Mouse (Mus musculus): Measurements from ENCODE around the gene Cntnap5a. TPM values are rescaled to one million over a fixed set of nuclear protein-coding genes. Genes with fewer than 3 reads are reported as not detected.

Cntnap5a gene
- total and polyA plus RNA-seq, 3 experiments, result not detected

DNA sequence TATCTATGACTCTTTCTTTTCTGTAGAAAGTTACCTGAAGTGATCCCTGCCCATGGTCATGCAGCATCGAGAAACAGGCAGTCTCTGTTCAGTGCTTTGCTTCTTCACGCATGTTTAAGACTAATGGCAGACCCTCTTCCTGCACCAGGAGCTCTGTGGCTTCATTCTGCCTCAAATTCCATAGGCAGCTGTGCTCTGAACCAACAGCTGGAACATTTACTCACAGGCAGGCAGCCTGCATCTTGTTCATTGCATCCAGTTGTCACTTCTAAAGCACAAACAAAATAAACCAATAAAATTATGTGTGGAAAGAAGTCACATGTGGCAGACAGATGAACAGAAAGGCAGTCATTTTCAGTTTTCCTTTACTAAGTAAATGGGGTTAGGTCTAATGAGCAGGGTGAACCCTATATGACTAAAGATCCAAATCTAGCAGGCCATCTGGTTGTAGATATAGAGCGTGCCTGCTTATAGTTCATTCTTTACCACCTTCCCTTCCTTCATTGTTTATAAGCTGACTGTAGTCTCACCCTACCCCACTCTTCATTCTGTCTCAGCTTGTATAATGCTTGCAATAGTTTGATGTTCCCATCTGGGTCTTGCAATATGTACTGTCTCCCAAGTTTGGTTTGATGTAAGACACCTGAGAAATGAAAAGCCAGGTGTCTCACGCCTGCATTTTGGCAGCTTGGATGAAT is 893.6 kb downstream of the Cntnap5a start:
- in situ Hi-C loops (cut with MboI; ENCODE audit: low pct_ligation_motif_present, low pct_unique_long_range_greater_than_20kb, low sequenced_read_pairs), result no loop called here
- no peaks in the 10 kb centered on the region for H3K4me1 ChIP-seq (ENCODE audit: control insufficient read depth in 1 of 2, insufficient read depth in 2 of 2)

DNA sequence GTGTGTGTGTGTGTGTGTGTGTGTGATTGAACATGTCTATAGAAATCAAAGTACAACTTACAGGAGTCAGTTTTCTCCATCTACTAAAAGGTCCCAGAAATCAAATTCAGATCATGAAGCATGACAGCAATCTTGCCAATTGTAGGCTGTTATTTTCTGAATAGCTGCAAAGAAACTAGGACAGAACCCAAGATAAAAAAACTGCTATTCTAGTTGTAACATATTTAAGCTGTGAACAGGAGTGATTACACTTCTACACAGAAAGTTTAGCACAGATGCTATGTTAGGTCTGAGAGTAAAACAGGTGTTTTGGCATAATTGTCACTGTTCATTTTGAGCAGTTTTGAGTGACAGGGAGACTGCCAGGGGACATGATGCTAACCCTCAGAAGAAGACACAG is 931.7 kb downstream of the Cntnap5a start:
- Histone ChIP-seq H3K4me2 (ENCODE audit: insufficient read depth, low read depth, poor library complexity, severe bottlenecking) (no peak overlapping the region), H3K27me3 (replicated peaks) (no peaks in the 10 kb centered on the region), H3K4me3 (replicated peaks in 1 of 3; ENCODE audit: low read depth in 2 of 3, low read length in 2 of 3, poor library complexity in 1 of 3) (no peak overlapping the region), H3K27ac (ENCODE audit: insufficient read depth, low read depth) (no peak overlapping the region), H3K9me3 (replicated peaks; ENCODE audit: low read length) (peaks cover 34% of the 10 kb centered on the region), H3K9ac (ENCODE audit: insufficient read depth, low read depth) (no peak overlapping the region), H3K79me2 (replicated peaks; ENCODE audit: control insufficient read depth, extremely low read depth, insufficient read depth, poor library complexity, severe bottlenecking) (no peaks in the 10 kb centered on the region), H3K36me3 (replicated peaks in 1 of 2; ENCODE audit: control insufficient read depth in 1 of 2, insufficient read depth in 1 of 2, low read length in 1 of 2) (no peaks in the 10 kb centered on the region), H3K4me1 (ENCODE audit: control insufficient read depth in 1 of 2, insufficient read depth in 2 of 2) (no peaks in the 10 kb centered on the region)
- dilution Hi-C loops (cut with MboI; ENCODE audit: extremely low pct_ligation_motif_present, extremely low pct_unique_long_range_greater_than_20kb, low sequenced_read_pairs) (no loop called here), in situ Hi-C loops (cut with MboI; ENCODE audit: low pct_ligation_motif_present, low pct_unique_long_range_greater_than_20kb, low sequenced_read_pairs) (no loop called here)
- no peak for DNase-seq (ENCODE audit: extremely low read depth)
- no peak for TF ChIP-seq ELF1 (IDR thresholded peaks at IDR 0.05; ENCODE audit: low read depth, low read length)
- TF ChIP-seq NELFE (IDR thresholded peaks at IDR 0.05; ENCODE audit: low read depth, low read length), result no peak
- no peak for TF ChIP-seq KAT2A (IDR thresholded peaks at IDR 0.05; ENCODE audit: insufficient replicate concordance, low read length)
- TF ChIP-seq MAX (IDR thresholded peaks at IDR 0.05; ENCODE audit: low read length), result no peak
- no peak for TF ChIP-seq JUND (conservative IDR thresholded peaks at IDR 0.05; ENCODE audit: low read depth, low read length)
- no peak for TF ChIP-seq UBTF (IDR thresholded peaks at IDR 0.05; ENCODE audit: low read depth, low read length)
- TF ChIP-seq MAZ (IDR thresholded peaks at IDR 0.05; ENCODE audit: low read depth, low read length), result no peak
- TF ChIP-seq MYC (IDR thresholded peaks at IDR 0.05; ENCODE audit: low read depth, low read length), result no peak
- TF ChIP-seq POLR2AphosphoS2 (IDR thresholded peaks at IDR 0.05; ENCODE audit: low read depth, low read length), result no peak
- TF ChIP-seq BHLHE40 (IDR thresholded peaks at IDR 0.05; ENCODE audit: low read depth, low read length), result no peak
- no peak for TF ChIP-seq POLR2A (IDR thresholded peaks at IDR 0.05; ENCODE audit: low read depth, low read length)
- TF ChIP-seq EP300 (IDR thresholded peaks at IDR 0.05; ENCODE audit: low read length), result no peak
- TF ChIP-seq MXI1 (IDR thresholded peaks at IDR 0.05; ENCODE audit: low read depth, low read length), result no peak
- TF ChIP-seq TCF12 (IDR thresholded peaks at IDR 0.05; ENCODE audit: low read depth, low read length), result no peak
- no peak for TF ChIP-seq USF1 (IDR thresholded peaks at IDR 0.05; ENCODE audit: low read depth, low read length)
- TF ChIP-seq HCFC1 (IDR thresholded peaks at IDR 0.05; ENCODE audit: low read depth, low read length), result no peak
- no peak for TF ChIP-seq NRF1 (IDR thresholded peaks at IDR 0.05; ENCODE audit: low read depth, low read length)
- TF ChIP-seq MEF2A (IDR thresholded peaks at IDR 0.05; ENCODE audit: borderline replicate concordance, low read depth, low read length), result no peak

More for the DNA sequence above, 893.6 kb downstream of the Cntnap5a start:
- dilution Hi-C loops (cut with MboI; ENCODE audit: extremely low pct_ligation_motif_present, extremely low pct_unique_long_range_greater_than_20kb, low sequenced_read_pairs), result no loop called here
- Histone ChIP-seq H3K36me3 (replicated peaks in 1 of 2; ENCODE audit: control insufficient read depth in 1 of 2, insufficient read depth in 1 of 2, low read length in 1 of 2) (no peaks in the 10 kb centered on the region), H3K4me2 (ENCODE audit: insufficient read depth, low read depth, poor library complexity, severe bottlenecking) (no peak overlapping the region), H3K27me3 (replicated peaks) (no peaks in the 10 kb centered on the region), H3K9me3 (replicated peaks; ENCODE audit: low read length) (peaks cover 40% of the 10 kb centered on the region), H3K27ac (ENCODE audit: insufficient read depth, low read depth) (no peak overlapping the region), H3K9ac (ENCODE audit: insufficient read depth, low read depth) (no peak overlapping the region), H3K79me2 (replicated peaks; ENCODE audit: control insufficient read depth, extremely low read depth, insufficient read depth, poor library complexity, severe bottlenecking) (no peaks in the 10 kb centered on the region), H3K4me3 (replicated peaks in 1 of 3; ENCODE audit: low read depth in 2 of 3, low read length in 2 of 3, poor library complexity in 1 of 3) (no peak overlapping the region)
- no peak for TF ChIP-seq PAX5 (IDR thresholded peaks at IDR 0.05; ENCODE audit: low read length)
- no peak for TF ChIP-seq EP300 (IDR thresholded peaks at IDR 0.05; ENCODE audit: low read length)
- TF ChIP-seq SMC3 (IDR thresholded peaks at IDR 0.05; ENCODE audit: low read depth, low read length), result no peak
- TF ChIP-seq MEF2A (IDR thresholded peaks at IDR 0.05; ENCODE audit: borderline replicate concordance, low read depth, low read length), result no peak
- TF ChIP-seq JUN (IDR thresholded peaks at IDR 0.05; ENCODE audit: insufficient read depth, low read depth, low read length), result no peak
- no peak for TF ChIP-seq MYC (IDR thresholded peaks at IDR 0.05; ENCODE audit: low read depth, low read length)
- no peak for TF ChIP-seq HCFC1 (IDR thresholded peaks at IDR 0.05; ENCODE audit: low read depth, low read length)
- TF ChIP-seq MAFK (IDR thresholded peaks at IDR 0.05; ENCODE audit: insufficient replicate concordance, low read length), result no peak
- no peak for TF ChIP-seq SIN3A (IDR thresholded peaks at IDR 0.05; ENCODE audit: low read length)
- TF ChIP-seq ETS1 (conservative IDR thresholded peaks at IDR 0.05; ENCODE audit: low read depth, low read length), result no peak
- no peak for TF ChIP-seq BHLHE40 (IDR thresholded peaks at IDR 0.05; ENCODE audit: low read depth, low read length)
- no peak for TF ChIP-seq E2F4 (IDR thresholded peaks at IDR 0.05; ENCODE audit: insufficient replicate concordance, low read depth, low read length)
- TF ChIP-seq TBP (conservative IDR thresholded peaks at IDR 0.05; ENCODE audit: low read depth, low read length), result no peak
- no peak for TF ChIP-seq ELF1 (IDR thresholded peaks at IDR 0.05; ENCODE audit: low read depth, low read length)
- TF ChIP-seq TCF12 (IDR thresholded peaks at IDR 0.05; ENCODE audit: low read depth, low read length), result no peak
- no peak for DNase-seq (ENCODE audit: extremely low read depth)
